Mouse (Mus musculus) intestine, embryonic 16.5 days (tissue): Measurements from ENCODE around the gene Snapc1. TPM values are rescaled to one million over a fixed set of nuclear protein-coding genes. Genes with fewer than 3 reads are reported as not detected.
A peak's percentile ranks its signal among the peaks of the same experiment; 100 is the strongest.

Experiments used
- ATAC-seq: fragments of 200-750 bp; cut with Nextera tagmentation; 2 replicates; pipeline ENCODE4 v1.8.0; 2017; ENCODE audit warnings: moderate TSS enrichment, moderate library complexity
- H3K27ac ChIP-seq: fragments of 300-500 bp; sonication (generic); 2 replicates; pipeline ENCODE4 v1.5.1; 2014; ENCODE audit warnings: mild to moderate bottlenecking, low read length
- H3K27me3 ChIP-seq: fragments of 300-500 bp; sonication (generic); replicated peaks from 2 replicates; pipeline ENCODE4 v1.6.1; 2014; ENCODE audit warnings: low read length, control low read depth, mixed read lengths; ENCODE audit not compliant: control insufficient read depth, insufficient read depth
- H3K36me3 ChIP-seq: fragments of 300-500 bp; sonication (generic); 2 replicates; pipeline ENCODE4 v1.6.1; 2014; ENCODE audit warnings: low read length, control low read depth; ENCODE audit not compliant: control insufficient read depth, insufficient read depth
- H3K4me1 ChIP-seq: fragments of 300-500 bp; sonication (generic); 2 replicates; pipeline ENCODE4 v1.6.1; 2014; ENCODE audit warnings: low read length, control low read depth, mixed read lengths; ENCODE audit not compliant: control insufficient read depth, insufficient read depth
- H3K4me2 ChIP-seq: fragments of 300-500 bp; sonication (generic); 2 replicates; pipeline ENCODE4 v1.6.1; 2014; ENCODE audit warnings: low read depth, low read length, control low read depth
- H3K4me3 ChIP-seq: fragments of 300-500 bp; sonication (generic); 2 replicates; pipeline ENCODE4 v1.5.1; 2014; ENCODE audit warnings: mild to moderate bottlenecking, low read length
- H3K9ac ChIP-seq: fragments of 300-500 bp; sonication (generic); 2 replicates; pipeline ENCODE4 v1.6.1; 2014; ENCODE audit warnings: low read depth, low read length
- H3K9me3 ChIP-seq: fragments of 300-500 bp; sonication (generic); 2 replicates; pipeline ENCODE4 v1.6.1; 2016; ENCODE audit warnings: low read length, control low read depth; ENCODE audit not compliant: control insufficient read depth
- WGBS: fragments of 180-500 bp; shearing (Covaris S2); extraction: QIAGEN DNeasy Blood & Tissue Kit; methylation state at CpG from one replicate; pipeline ENCODE4 v1.1.7; 2014; 5-methylcytosine and 5-hydroxymethylcytosine counted together
- polyA plus RNA-seq: library from polyadenylated mRNA; unstranded; fragments of >200 nt; fragmentation: Nextera tagmentation; extraction: Ambion mirVana; gene quantifications from 2 replicates; pipeline ENCODE4 v1.2.1, GENCODE M21; 2015

The Snapc1 gene
- polyA plus RNA-seq, 1 experiment from 2014 or later: 14.6 TPM

- H3K27me3 ChIP-seq: no peaks in the 10 kb centered on the region
- ATAC-seq: peak; percentile 36; the same call in 1 of the 2 replicates
- H3K9me3 ChIP-seq: no peaks in the 10 kb centered on the region
- H3K4me3 ChIP-seq: peak overlapping the region; percentile 42
- 0 out of 2 replicates have a peak, but pooled peaks cover 2% of the 10 kb centered on the region for H3K4me1 ChIP-seq
- WGBS: 7% methylated on average over 15 of the region's 15 CpGs
- peak overlapping the region; percentile 61 for H3K4me2 ChIP-seq
- H3K9ac ChIP-seq: peak overlapping the region; percentile 55
- no peaks in the 10 kb centered on the region for H3K36me3 ChIP-seq
- 0 out of 2 replicates have a peak overlapping the region, but pooled peaks have one; percentile 12 for H3K27ac ChIP-seq
Observed at GRCm38 (mm10) chr12:73952879-73953278, 11.4 kb upstream of the Snapc1 start.

- WGBS: 43% methylated on average over 14 of the region's 14 CpGs
- peak; percentile 27; the same call in 1 of the 2 replicates for ATAC-seq
- Histone ChIP-seq H3K9me3 (no peaks in the 10 kb centered on the region), H3K27ac (no peak overlapping the region), H3K9ac (peak overlapping the region; percentile 55), H3K27me3 (no peaks in the 10 kb centered on the region), H3K4me3 (peak overlapping the region; percentile 42), H3K4me2 (peak overlapping the region; percentile 61), H3K4me1 (0 out of 2 replicates have a peak, but pooled peaks cover 2% of the 10 kb centered on the region), H3K36me3 (no peaks in the 10 kb centered on the region)
Observed at GRCm38 (mm10) chr12:73953420-73954186, 10.7 kb upstream of the Snapc1 start.

- H3K9me3 ChIP-seq: no peaks in the 10 kb centered on the region
Observed at GRCm38 (mm10) chr12:73954785-73955184, 9.5 kb upstream of the Snapc1 start.

GRCm38 (mm10) chr12:73957676-73958075, 6.6 kb upstream of the Snapc1 start:
- no peak overlapping the region for H3K27ac ChIP-seq
- no peaks in the 10 kb centered on the region for H3K36me3 ChIP-seq
- H3K9me3 ChIP-seq: no peaks in the 10 kb centered on the region
- H3K27me3 ChIP-seq: no peaks in the 10 kb centered on the region
- H3K4me2 ChIP-seq: no peak overlapping the region
- ATAC-seq: no peak
- no peak overlapping the region for H3K4me3 ChIP-seq
- no peaks in the 10 kb centered on the region for H3K4me1 ChIP-seq
- H3K9ac ChIP-seq: no peak overlapping the region
- 80% methylated on average over 3 of the region's 3 CpGs for WGBS

More at GRCm38 (mm10) chr12:73954785-73955184, 9.5 kb upstream of the Snapc1 start:
- Histone ChIP-seq H3K9ac (no peak overlapping the region), H3K27me3 (no peaks in the 10 kb centered on the region), H3K27ac (no peak overlapping the region), H3K36me3 (no peaks in the 10 kb centered on the region), H3K4me3 (no peak overlapping the region), H3K4me2 (no peak overlapping the region), H3K4me1 (no peaks in the 10 kb centered on the region)
- no peak for ATAC-seq
- 65% methylated on average over 5 of the region's 5 CpGs for WGBS

GRCm38 (mm10) chr12:73958830-73959229, 5.5 kb upstream of the Snapc1 start:
- H3K27me3 ChIP-seq: no peaks in the 10 kb centered on the region
- no peaks in the 10 kb centered on the region for H3K36me3 ChIP-seq
- no peak overlapping the region for H3K9ac ChIP-seq
- no peaks in the 10 kb centered on the region for H3K9me3 ChIP-seq
- no peak overlapping the region for H3K4me3 ChIP-seq
- H3K4me2 ChIP-seq: no peak overlapping the region
- no peaks in the 10 kb centered on the region for H3K4me1 ChIP-seq
- H3K27ac ChIP-seq: no peak overlapping the region
- 78% methylated on average over 2 of the region's 2 CpGs for WGBS
- no peak for ATAC-seq

GRCm38 (mm10) chr12:73969142-73969541, 4.9 kb downstream of the Snapc1 start:
- no peaks in the 10 kb centered on the region for H3K27me3 ChIP-seq
- no peak overlapping the region for H3K4me3 ChIP-seq
- H3K9me3 ChIP-seq: no peaks in the 10 kb centered on the region
- H3K4me2 ChIP-seq: no peak overlapping the region
- H3K4me1 ChIP-seq: peaks cover 6% of the 10 kb centered on the region
- peaks cover 32% of the 10 kb centered on the region for H3K36me3 ChIP-seq
- no peak overlapping the region for H3K9ac ChIP-seq
- no peak for ATAC-seq
- 96% methylated on average over 8 of the region's 8 CpGs for WGBS
- no peak overlapping the region for H3K27ac ChIP-seq

GRCm38 (mm10) chr12:73974584-73974983, 10.3 kb downstream of the Snapc1 start:
- H3K27ac ChIP-seq: no peak overlapping the region
- H3K9me3 ChIP-seq: no peaks in the 10 kb centered on the region
- ATAC-seq: no peak
- no peaks in the 10 kb centered on the region for H3K27me3 ChIP-seq
- H3K36me3 ChIP-seq: peaks cover 27% of the 10 kb centered on the region
- H3K9ac ChIP-seq: no peak overlapping the region
- H3K4me2 ChIP-seq: no peak overlapping the region
- 92% methylated on average over 6 of the region's 6 CpGs for WGBS
- no peaks in the 10 kb centered on the region for H3K4me1 ChIP-seq
- H3K4me3 ChIP-seq: no peak overlapping the region

GRCm38 (mm10) chr12:73978144-73978543, 13.9 kb downstream of the Snapc1 start:
- Histone ChIP-seq H3K9ac (no peak overlapping the region), H3K27me3 (no peaks in the 10 kb centered on the region), H3K4me1 (no peaks in the 10 kb centered on the region), H3K4me3 (no peak overlapping the region), H3K4me2 (no peak overlapping the region), H3K27ac (no peak overlapping the region), H3K9me3 (no peaks in the 10 kb centered on the region), H3K36me3 (peaks cover 6% of the 10 kb centered on the region; the same call in 1 of the 2 replicates)
- no peak for ATAC-seq
- 88% methylated on average over 3 of the region's 3 CpGs for WGBS

GRCm38 (mm10) chr12:73979667-73980066, 15.4 kb downstream of the Snapc1 start:
- Histone ChIP-seq H3K9me3 (no peaks in the 10 kb centered on the region), H3K9ac (no peak overlapping the region), H3K4me2 (no peak overlapping the region), H3K4me3 (no peak overlapping the region), H3K27ac (no peak overlapping the region), H3K36me3 (peaks cover 6% of the 10 kb centered on the region; the same call in 1 of the 2 replicates), H3K27me3 (no peaks in the 10 kb centered on the region), H3K4me1 (no peaks in the 10 kb centered on the region)
- peak; percentile 56; the same call in 1 of the 2 replicates for ATAC-seq
- 86% methylated on average over 5 of the region's 5 CpGs for WGBS
